Mouse (Mus musculus) liver, embryonic 14.5 days (tissue): ENCODE data around the gene Hist1h1e. TPM values are rescaled to one million over a fixed set of nuclear protein-coding genes. Genes with fewer than 3 reads are reported as not detected.
"Not testable (repeated sequence)": the region's sequence is repeated elsewhere in the genome, so short reads cannot be mapped to it uniquely, and the experiment has no call there.

Source experiments
- ATAC-seq: fragments of 200-750 bp; cut with Nextera tagmentation; 2 replicates; pipeline ENCODE4 v1.8.0; 2017; ENCODE audit warnings: moderate number of reproducible peaks, mild to moderate bottlenecking, moderate library complexity; ENCODE audit not compliant: insufficient read depth
- DNase-seq, 3 experiments: peaks; one replicate each; pipeline ENCODE4 v3.0.0-alpha.2; 2012 to 2013; ENCODE audit warnings: low read depth in 3 of 3, low spot score in 3 of 3
- H3K27ac ChIP-seq: fragments of 300-500 bp; sonication (generic); 2 replicates; pipeline ENCODE4 v1.5.1; 2014; ENCODE audit warnings: moderate library complexity, mild to moderate bottlenecking, control low read depth, inconsistent platforms
- H3K27me3 ChIP-seq: fragments of 300-500 bp; sonication (generic); 2 replicates; pipeline ENCODE4 v1.6.1; 2014; ENCODE audit warnings: mild to moderate bottlenecking, low read length, moderate library complexity; ENCODE audit not compliant: control insufficient read depth, insufficient read depth
- H3K36me3 ChIP-seq: fragments of 300-500 bp; sonication (generic); replicated peaks from 2 replicates; pipeline ENCODE4 v1.6.1; 2014; ENCODE audit warnings: low read depth; ENCODE audit not compliant: control insufficient read depth, insufficient read depth
- H3K4me1 ChIP-seq, 2 experiments: fragments of 200-500 bp in 1 of 2; fragments of 300-500 bp in 1 of 2; sonication (generic) in 1 of 2; replicated peaks; 2 replicates each; pipeline ENCODE4 v1.6.1; 2012 to 2014; ENCODE audit warnings: antibody characterized with exemption in 1 of 2, inconsistent platforms in 1 of 2, low read length in 1 of 2; ENCODE audit not compliant: control insufficient read depth in 2 of 2, insufficient read depth in 2 of 2
- H3K4me2 ChIP-seq: fragments of 300-500 bp; sonication (generic); 2 replicates; pipeline ENCODE4 v1.6.1; 2014; ENCODE audit warnings: low read depth, mild to moderate bottlenecking, control low read depth, moderate library complexity
- H3K4me3 ChIP-seq, 2 experiments: fragments of 200-500 bp in 1 of 2; fragments of 300-500 bp in 1 of 2; sonication (generic) in 1 of 2; 2 replicates each; pipeline ENCODE4 v1.5.1; 2012 to 2014; ENCODE audit warnings: low read depth in 2 of 2, low read length in 2 of 2, mild to moderate bottlenecking in 2 of 2, control low read depth in 1 of 2, inconsistent platforms in 1 of 2, moderate library complexity in 1 of 2; ENCODE audit not compliant: insufficient read depth in 1 of 2
- H3K9ac ChIP-seq: fragments of 300-500 bp; sonication (generic); replicated peaks from 2 replicates; pipeline ENCODE4 v1.6.1; 2014; ENCODE audit warnings: mild to moderate bottlenecking, control low read depth, moderate library complexity
- H3K9me3 ChIP-seq: fragments of 300-500 bp; sonication (generic); 2 replicates; pipeline ENCODE4 v1.6.1; 2016; ENCODE audit warnings: low read length, mixed read lengths; ENCODE audit not compliant: control insufficient read depth
- CTCF ChIP-seq: IDR thresholded peaks from 2 replicates; pipeline ENCODE4 v1.5.1; 2016; ENCODE audit warnings: antibody characterized with exemption, low read depth, control low read depth
- EP300 ChIP-seq: IDR thresholded peaks from 2 replicates; pipeline ENCODE4 v1.6.1; 2016; ENCODE audit warnings: antibody characterized with exemption, low read depth
- WGBS: fragments of 180-500 bp; shearing (Covaris S2); extraction: QIAGEN DNeasy Blood & Tissue Kit; methylation state at CpG from one replicate; pipeline ENCODE4 v1.1.7; 2014; ENCODE audit not compliant: insufficient replicate concordance; 5-methylcytosine and 5-hydroxymethylcytosine counted together
- polyA plus RNA-seq, 2 experiments: library from polyadenylated mRNA; depleted of rRNA in 1 of 2; stranded (reverse) in 1 of 2; unstranded in 1 of 2; fragments of >200 nt; fragmentation: Nextera tagmentation in 1 of 2; extraction: Ambion mirVana in 1 of 2; gene quantifications; 2 replicates each; pipeline versions ENCODE4 v1.2.1 to v1.2.3; 2012 to 2014

Gene Hist1h1e
- polyA plus RNA-seq (2012; rRNA removed) (6.3 and 8.0 TPM in 2 replicates), polyA plus RNA-seq (2014; fragmentation: Nextera tagmentation; extraction: Ambion mirVana) (23.1 and 24.4 TPM in 2 replicates)

DNA sequence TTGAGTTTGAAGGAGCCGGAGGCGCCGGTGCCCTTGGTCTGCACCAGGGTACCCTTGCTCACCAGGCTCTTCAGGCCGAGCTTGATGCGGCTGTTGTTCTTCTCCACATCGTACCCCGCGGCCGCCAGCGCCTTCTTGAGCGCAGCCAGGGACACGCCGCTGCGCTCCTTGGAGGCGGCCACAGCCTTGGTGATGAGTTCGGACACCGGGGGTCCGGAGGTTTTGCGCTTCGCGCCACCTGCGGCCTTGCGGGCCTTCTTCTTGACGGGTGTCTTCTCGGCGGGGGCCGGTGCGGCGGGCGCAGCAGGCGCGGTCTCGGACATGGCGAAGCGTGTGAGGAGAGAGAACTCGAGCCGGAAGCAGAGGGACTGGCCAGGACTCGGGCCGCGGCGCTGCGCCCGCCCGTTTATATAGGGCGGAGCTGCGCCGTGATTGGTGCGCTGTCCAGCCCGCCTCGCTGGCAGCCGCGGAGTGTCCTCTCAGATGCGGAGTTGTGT, at the start of gene Hist1h1e:
Gene Hist1h1e, minus strand, starts transcription at position 384 of the 497 bp plus-strand sequence.
- ATAC-seq (peak; percentile 77), DNase-seq (peak; percentile 79 to 80 (median 79))
- Histone ChIP-seq H3K9ac (peak within 1 kb of the TSS; percentile 98), H3K27ac (peak within 1 kb of the TSS; percentile 99), H3K4me3 (peak within 1 kb of the TSS; percentile 71 to 90), H3K4me1 (peaks cover 12 to 16% of the 10 kb centered on the region in 2 experiments), H3K4me2 (peak within 1 kb of the TSS; percentile 95)
- TF ChIP-seq EP300, result peak; percentile 72
- under 1% methylated on average over 47 of the region's 53 CpGs for WGBS
- H3K27me3 ChIP-seq, H3K9me3 ChIP-seq, H3K36me3 ChIP-seq: not testable (repeated sequence)

DNA sequence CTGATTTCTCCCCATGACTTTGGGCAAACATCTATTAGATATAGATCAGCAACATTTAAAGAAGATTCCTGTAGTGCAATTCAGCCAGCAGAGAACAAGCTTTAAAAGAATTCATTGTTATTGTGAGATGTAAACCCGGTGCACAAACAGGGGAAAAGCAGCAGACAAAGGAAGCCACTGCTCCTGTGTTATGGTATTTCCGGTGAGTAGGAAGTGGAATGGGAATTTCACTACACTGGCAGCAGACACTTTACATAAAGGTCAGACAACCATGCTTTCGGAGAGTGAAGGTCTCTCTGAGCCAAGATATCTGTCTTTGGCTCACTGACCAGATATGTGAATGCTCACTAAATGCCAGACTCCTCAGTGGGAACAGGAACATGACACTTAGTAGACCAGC, 40.2 kb upstream of the Hist1h1e start:
- Histone ChIP-seq H3K36me3 (no peaks in the 10 kb centered on the region), H3K9me3 (no peaks in the 10 kb centered on the region), H3K27ac (no peak overlapping the region), H3K27me3 (no peaks in the 10 kb centered on the region), H3K9ac (no peak overlapping the region), H3K4me3 (no peak overlapping the region), H3K4me2 (no peak overlapping the region), H3K4me1 (no peaks in the 10 kb centered on the region)
- 45% methylated on average over 3 of the region's 3 CpGs for WGBS
- TF ChIP-seq EP300 (no peak), CTCF (no peak)
- ATAC-seq (no peak), DNase-seq (no peak)

DNA sequence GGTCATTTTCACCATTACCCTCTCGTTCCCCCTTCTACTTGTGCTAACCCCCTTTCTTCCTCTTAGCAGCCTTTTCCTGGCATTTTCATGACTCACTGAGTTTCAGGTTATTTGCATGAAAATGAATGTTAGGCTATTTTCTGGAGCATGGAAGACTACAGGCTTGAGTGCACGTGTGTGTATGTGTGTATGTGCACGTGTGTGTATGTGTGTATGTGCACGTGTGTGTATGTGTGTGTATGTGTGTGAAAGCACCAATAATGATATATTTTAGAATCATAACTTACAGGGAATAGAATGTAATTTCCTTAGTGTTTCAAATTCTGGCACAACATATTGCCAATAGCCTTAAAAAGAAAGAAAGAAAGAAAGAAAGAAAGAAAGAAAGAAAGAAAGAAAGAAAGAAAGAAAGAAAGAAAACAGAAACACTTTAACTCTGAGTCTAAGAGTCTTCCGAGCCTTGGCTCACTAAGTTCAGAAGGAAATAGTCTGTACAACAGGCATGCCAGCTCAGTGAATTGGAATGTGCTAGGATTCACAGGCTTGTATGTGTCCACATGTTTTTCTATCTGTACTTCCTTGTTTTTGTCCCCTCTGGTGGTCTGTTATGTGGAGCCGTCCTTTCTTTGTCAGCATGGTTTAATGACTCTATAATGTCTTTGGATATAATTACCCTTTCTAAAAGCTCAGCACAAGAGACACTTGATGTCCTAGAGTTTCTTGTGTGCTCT, 37.4 kb upstream of the Hist1h1e start:
- H3K36me3 ChIP-seq, result no peaks in the 10 kb centered on the region
- H3K27ac ChIP-seq, result no peak overlapping the region
- no peak overlapping the region for H3K9ac ChIP-seq
- no peaks in the 10 kb centered on the region for H3K4me1 ChIP-seq
- no peak for TF ChIP-seq CTCF
- no peak for TF ChIP-seq EP300
- H3K4me3 ChIP-seq, result no peak overlapping the region
- DNase-seq (no peak), ATAC-seq (no peak)
- 53% methylated on average over 6 of the region's 6 CpGs for WGBS
- H3K4me2 ChIP-seq, result no peak overlapping the region
- H3K9me3 ChIP-seq, result no peaks in the 10 kb centered on the region
- H3K27me3 ChIP-seq, result no peaks in the 10 kb centered on the region

DNA sequence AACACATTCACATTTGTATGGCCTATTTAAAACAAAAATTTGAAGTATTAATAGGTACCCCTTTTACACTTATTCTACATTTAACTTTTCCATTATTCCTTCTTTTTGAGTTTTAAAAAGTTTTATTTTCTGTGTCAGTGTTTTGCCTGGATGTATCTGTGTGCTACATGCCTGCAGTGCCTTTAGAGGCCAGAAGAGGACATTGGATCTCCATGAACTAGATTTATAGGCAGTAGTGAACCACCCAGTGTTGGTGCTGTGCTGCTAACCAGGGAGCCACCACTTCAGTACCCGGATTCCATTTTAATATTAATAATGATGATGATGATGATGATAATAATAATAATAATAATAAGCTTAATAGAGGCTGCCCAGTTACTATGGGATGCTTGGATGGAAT, 8.3 kb upstream of the Hist1h1e start:
- DNase-seq (no peak), ATAC-seq (no peak)
- peaks cover 4% of the 10 kb centered on the region; the same call in 1 of the 2 replicates for H3K27me3 ChIP-seq
- TF ChIP-seq CTCF (peak; percentile 56), EP300 (no peak)
- H3K27ac ChIP-seq, result no peak overlapping the region
- no peak overlapping the region for H3K4me2 ChIP-seq
- H3K9ac ChIP-seq, result no peak overlapping the region
- 13% methylated on average over 1 of the region's 1 CpGs for WGBS
- no peak overlapping the region for H3K4me3 ChIP-seq
- H3K9me3 ChIP-seq, result no peaks in the 10 kb centered on the region
- no peaks in the 10 kb centered on the region for H3K36me3 ChIP-seq
- H3K4me1 ChIP-seq, result no peaks in the 10 kb centered on the region

DNA sequence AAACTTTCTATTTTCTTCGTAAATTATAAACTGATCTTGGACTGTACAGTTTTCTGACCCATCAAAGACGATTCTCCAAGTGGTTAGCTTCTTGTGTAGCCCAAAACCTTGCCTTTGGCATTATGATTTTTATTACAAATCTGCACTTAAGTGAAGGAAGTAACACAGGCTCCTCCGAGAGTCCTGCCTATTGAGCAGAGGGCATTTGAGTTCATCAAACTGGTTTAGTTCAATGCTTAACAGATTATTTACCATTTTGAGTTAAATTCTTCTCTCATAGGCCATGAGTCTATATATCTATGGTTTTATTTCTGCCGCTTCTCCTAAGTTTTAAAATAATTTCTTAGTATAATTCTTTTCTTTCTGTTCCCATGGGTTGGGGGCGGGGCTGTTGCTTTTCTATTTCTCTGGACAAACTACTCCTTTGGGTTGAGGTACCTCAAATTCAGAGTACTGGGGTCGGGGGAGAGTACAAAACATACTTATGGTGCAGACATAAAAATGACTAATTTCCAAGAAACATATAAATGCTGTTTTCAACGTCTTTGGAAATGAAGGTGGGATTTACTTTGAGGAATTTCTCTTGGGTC, 598 bp upstream of the Hist1h1e start:
- peaks cover 7% of the 10 kb centered on the region for H3K27me3 ChIP-seq
- peak overlapping the region in 1 of 2 experiments; percentile 71; a peak in 2 of 4 replicates for H3K4me3 ChIP-seq
- peak overlapping the region; percentile 99 for H3K27ac ChIP-seq
- peaks cover 12 to 16% of the 10 kb centered on the region in 2 experiments for H3K4me1 ChIP-seq
- ATAC-seq (no peak), DNase-seq (peak in 1 of 3 experiments; percentile 37)
- H3K36me3 ChIP-seq, result no peaks in the 10 kb centered on the region
- peak overlapping the region; percentile 95 for H3K4me2 ChIP-seq
- 21% methylated on average over 7 of the region's 7 CpGs for WGBS
- TF ChIP-seq EP300, result no peak
- no peak for TF ChIP-seq CTCF
- H3K9me3 ChIP-seq, result no peaks in the 10 kb centered on the region
- H3K9ac ChIP-seq, result peak overlapping the region; percentile 98
